Mouse (Mus musculus) MEL-GATA-1-ER (cell line): Measurements from ENCODE around the gene Haus4.
A peak's percentile ranks its signal among the peaks of the same experiment; 100 is the strongest.

Source experiments
- DNase-seq: peaks from one replicate; pipeline ENCODE4 v3.0.0-alpha.2; 2012; ENCODE audit warnings: low read depth; ENCODE audit errors: extremely low read depth

Haus4 gene

GRCm38 (mm10) chr14:54553975-54554769 is at the start of gene Haus4:
Haus4 (minus strand) TSS chr14:54554616.
- DNase-seq, result peak; percentile 83

GRCm38 (mm10) chr14:54603686-54604085 is 49.3 kb upstream of the Haus4 start:
- DNase-seq, result no peak

- DNase-seq, result peak; percentile 90
Measured at GRCm38 (mm10) chr14:54603038-54603654, 48.7 kb upstream of the Haus4 start.

- no peak for DNase-seq
Measured at GRCm38 (mm10) chr14:54602613-54603012, 48.2 kb upstream of the Haus4 start.

- DNase-seq, result no peak
Measured at GRCm38 (mm10) chr14:54601601-54602000, 47.2 kb upstream of the Haus4 start.

GRCm38 (mm10) chr14:54597084-54597483 is 42.7 kb upstream of the Haus4 start:
- DNase-seq, result no peak

- no peak for DNase-seq
Measured at GRCm38 (mm10) chr14:54594631-54595414, 40.4 kb upstream of the Haus4 start.

- no peak for DNase-seq
Measured at GRCm38 (mm10) chr14:54594055-54594454, 39.6 kb upstream of the Haus4 start.

GRCm38 (mm10) chr14:54592319-54592934 is 38.0 kb upstream of the Haus4 start:
- DNase-seq, result peak; percentile 82

GRCm38 (mm10) chr14:54591056-54591455 is 36.6 kb upstream of the Haus4 start:
- DNase-seq, result no peak

- no peak for DNase-seq
Measured at GRCm38 (mm10) chr14:54583681-54584338, 29.4 kb upstream of the Haus4 start.

GRCm38 (mm10) chr14:54582536-54582935 is 28.1 kb upstream of the Haus4 start:
- DNase-seq, result no peak

- no peak for DNase-seq
Measured at GRCm38 (mm10) chr14:54579638-54580037, 25.2 kb upstream of the Haus4 start.

- DNase-seq, result no peak
Measured at GRCm38 (mm10) chr14:54578063-54578462, 23.6 kb upstream of the Haus4 start.

- DNase-seq, result no peak
Measured at GRCm38 (mm10) chr14:54577089-54577982, 22.9 kb upstream of the Haus4 start, which contains the start of gene Ajuba. Ajuba (minus strand) TSS chr14:54577558.

- no peak for DNase-seq
Measured at GRCm38 (mm10) chr14:54576241-54577088, 22.0 kb upstream of the Haus4 start.

GRCm38 (mm10) chr14:54575631-54576030 is 21.2 kb upstream of the Haus4 start:
- DNase-seq, result no peak

- DNase-seq, result no peak
Measured at GRCm38 (mm10) chr14:54575031-54575430, 20.6 kb upstream of the Haus4 start.

GRCm38 (mm10) chr14:54574253-54574652 is 19.8 kb upstream of the Haus4 start:
- DNase-seq, result no peak
